Mouse (Mus musculus): ENCODE data around the gene Stpg1.

The Stpg1 gene

GRCm38 (mm10) chr4:135513865-135514264, 19.3 kb downstream of the Stpg1 start:
- no peak for DNase-seq (ENCODE audit: low spot score)

DNA sequence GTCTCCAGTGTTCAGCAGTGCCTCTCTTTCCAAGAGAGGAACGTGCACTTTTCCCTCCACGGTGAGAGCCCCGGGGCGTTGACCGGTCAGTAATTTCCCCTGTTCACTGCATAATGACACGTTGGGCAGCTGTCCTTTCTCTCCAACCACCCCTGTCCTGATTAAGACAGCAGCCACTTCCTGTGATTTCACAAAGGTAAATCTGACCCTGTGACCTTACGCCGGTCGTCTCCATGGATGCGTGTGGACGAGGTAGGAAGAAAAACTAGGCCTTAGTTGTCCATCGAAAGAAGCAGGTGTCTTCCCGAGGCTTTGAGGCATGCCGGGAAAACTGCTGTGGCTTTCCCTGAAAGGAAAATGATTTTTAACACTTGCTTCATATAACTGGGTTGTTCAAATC, 20.3 kb downstream of the Stpg1 start:
- no peak for DNase-seq (ENCODE audit: low spot score)

GRCm38 (mm10) chr4:135516351-135517316, 22.0 kb downstream of the Stpg1 start:
- peak; percentile 77 for DNase-seq (ENCODE audit: low spot score)

- DNase-seq (ENCODE audit: low spot score): no peak
Observed at GRCm38 (mm10) chr4:135518135-135518534, 23.5 kb downstream of the Stpg1 start.

- no peak for DNase-seq (ENCODE audit: low spot score)
Observed at GRCm38 (mm10) chr4:135520421-135520820, 25.8 kb downstream of the Stpg1 start.

DNA sequence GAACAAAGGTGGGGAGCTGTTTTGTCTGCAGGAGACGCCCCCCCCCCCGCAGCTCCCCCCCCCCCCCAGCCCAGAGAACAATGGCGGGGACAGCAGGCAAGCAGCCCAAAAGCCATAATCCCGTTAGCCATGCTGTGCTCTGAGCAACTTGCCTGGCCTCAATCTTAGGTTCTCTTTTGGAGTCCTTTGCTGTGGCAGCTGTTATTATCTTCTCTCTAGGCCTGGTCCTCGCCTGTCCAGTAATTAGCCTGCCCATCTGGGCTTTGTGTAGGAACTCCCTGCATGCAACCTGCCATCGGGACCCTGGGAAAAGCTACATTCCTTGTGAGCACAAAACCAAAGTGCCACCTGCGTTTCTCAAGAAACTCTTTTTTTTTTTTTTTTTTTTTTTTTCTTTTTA, 29.3 kb downstream of the Stpg1 start:
- DNase-seq (ENCODE audit: low spot score): peak; percentile 64

DNA sequence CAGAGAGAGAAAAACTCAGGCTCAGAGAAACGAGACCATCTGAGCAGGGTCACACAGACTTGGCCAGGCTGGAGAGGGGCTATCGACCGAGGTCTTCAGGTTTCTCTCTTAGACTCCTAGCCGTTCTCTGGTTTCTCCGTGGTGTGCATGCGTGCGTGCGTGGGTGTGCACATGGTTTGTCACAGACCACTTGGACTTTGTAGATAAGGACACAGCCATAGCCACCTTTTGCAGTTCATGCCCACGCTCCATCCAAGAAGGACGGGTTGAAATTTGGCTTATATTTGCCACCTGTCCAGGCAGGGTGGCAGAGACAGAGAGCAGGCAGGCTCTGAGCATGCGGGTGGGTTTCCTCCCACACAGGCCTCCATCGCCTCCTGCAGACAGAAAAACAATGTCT, 30.5 kb downstream of the Stpg1 start:
- no peak for DNase-seq (ENCODE audit: low spot score)

GRCm38 (mm10) chr4:135526039-135526710, 31.6 kb downstream of the Stpg1 start:
- DNase-seq (ENCODE audit: low spot score): no peak

DNA sequence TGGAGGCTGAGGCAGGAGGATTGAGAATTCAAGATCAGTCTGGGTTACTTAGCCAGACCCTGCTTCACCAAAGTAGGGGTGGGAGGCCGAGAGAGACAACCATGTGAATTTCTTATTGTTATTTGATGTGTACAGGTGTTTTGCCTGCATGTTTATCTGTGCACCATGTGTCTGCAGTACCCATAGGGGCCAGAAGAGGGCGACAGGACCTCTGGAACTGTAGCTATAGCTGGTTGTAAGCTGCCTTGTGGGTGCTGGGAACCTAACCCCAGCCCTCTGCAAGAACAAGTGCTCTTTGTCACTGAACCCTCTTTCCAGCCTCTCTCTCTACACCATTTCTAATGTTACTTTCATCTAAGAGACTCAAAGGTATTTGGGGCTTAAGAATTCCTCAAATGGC, 35.7 kb downstream of the Stpg1 start:
- no peak for DNase-seq (ENCODE audit: low spot score)

DNA sequence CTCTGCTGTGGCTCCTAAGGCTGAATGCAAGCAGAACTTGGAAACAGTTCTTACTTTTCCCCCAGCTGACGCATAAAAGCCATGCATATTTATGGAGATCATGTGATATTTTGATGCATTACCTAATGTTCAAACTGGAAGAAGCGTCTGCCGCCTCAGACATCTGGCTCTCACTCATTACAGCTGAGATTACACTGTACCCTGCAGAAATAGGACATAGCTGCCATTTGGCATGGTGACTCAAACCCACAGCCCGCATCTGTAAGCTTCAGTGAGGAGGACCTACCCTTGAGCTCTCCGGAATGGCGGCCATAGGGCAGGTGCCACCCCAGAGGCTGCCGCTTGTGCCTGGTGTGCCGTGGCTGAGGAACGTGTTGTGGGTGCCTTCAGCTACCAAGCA, 36.6 kb downstream of the Stpg1 start:
- no peak for DNase-seq (ENCODE audit: low spot score)

DNA sequence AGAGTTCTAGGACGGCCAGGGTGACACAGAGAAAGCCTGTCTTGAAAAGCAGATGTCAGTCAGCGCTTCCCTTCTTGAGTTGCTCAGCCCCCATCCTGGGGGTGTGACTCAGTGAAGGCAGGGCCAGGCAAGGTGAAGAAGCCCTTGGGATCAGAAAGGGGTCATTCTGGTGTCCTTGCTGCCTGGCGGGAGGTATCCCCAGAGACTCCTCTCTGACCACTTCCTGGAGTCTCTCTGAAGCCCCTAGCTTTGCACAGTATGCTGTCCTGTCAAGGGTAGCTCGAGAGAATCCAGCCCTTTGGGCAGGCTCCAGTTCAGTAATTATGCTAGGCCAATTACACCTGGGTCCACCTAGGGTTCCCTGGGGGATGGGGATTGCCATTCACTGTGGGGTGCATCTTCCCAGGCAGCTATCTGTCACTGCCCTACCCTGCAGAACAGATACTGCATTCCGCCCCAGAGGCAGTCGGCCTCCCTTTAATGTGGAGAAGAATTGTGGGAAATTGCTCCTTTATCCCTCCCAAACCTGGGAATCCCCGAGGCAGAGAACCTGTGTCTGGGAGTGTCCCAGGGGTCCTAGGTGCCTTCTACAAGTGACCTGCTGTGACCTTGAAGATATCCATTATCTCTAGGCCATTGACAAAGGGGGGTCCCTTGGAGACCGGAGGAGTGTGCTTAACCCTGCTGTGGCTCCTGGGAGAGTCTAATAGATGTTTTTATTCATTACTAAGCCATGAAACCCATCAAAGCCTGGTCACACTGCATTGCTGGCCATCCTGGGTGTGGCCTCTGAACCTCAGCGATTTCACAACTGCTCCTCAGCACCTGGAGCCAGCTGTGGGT, 37.4 kb downstream of the Stpg1 start:
- no peak for DNase-seq (ENCODE audit: low spot score)

DNA sequence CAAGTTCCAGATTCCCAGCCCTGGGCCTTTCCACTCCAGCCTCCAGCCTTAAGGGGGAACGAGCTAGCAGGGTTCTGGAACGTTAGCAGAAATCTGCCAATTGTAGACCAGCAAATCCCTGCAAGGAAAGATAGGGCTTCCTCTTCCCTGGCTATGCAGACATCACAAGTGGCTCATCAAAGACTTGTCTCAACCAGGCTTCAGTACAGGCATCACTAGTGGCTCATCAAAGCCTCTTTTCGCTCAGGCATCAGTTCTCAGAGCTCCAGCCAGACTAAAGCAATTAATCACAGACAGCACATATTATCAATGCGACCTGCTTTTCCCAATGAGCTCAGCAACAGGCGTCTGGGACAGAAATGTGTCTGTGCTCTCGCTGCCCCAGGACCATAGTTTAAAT, 38.4 kb downstream of the Stpg1 start:
- no peak for DNase-seq (ENCODE audit: low spot score)

DNA sequence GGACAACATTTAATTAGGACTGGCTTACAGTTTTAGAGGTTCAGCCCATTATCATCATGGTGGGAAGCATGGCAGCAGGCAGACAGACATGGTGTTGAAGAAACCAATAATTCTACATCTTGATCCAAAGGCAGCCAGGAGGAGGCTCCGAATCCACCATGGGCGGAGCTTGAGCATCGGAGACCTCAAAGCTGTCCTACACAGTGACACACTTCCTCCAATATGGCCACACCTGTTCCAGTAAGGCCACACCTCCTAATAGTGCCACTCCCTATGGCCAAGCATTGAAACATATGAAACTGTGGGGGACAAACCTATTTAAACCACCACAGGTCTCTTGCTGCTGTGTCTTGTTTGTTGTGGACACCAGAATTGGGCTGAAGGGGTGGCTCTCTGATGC, 40.4 kb downstream of the Stpg1 start:
- no peak for DNase-seq (ENCODE audit: low spot score)

GRCm38 (mm10) chr4:135539056-135539455, 44.5 kb downstream of the Stpg1 start:
- DNase-seq (ENCODE audit: low spot score): no peak

GRCm38 (mm10) chr4:135540057-135540456, 45.5 kb downstream of the Stpg1 start:
- DNase-seq (ENCODE audit: low spot score): no peak

GRCm38 (mm10) chr4:135544284-135544683, 49.7 kb downstream of the Stpg1 start:
- DNase-seq (ENCODE audit: low spot score): no peak

DNA sequence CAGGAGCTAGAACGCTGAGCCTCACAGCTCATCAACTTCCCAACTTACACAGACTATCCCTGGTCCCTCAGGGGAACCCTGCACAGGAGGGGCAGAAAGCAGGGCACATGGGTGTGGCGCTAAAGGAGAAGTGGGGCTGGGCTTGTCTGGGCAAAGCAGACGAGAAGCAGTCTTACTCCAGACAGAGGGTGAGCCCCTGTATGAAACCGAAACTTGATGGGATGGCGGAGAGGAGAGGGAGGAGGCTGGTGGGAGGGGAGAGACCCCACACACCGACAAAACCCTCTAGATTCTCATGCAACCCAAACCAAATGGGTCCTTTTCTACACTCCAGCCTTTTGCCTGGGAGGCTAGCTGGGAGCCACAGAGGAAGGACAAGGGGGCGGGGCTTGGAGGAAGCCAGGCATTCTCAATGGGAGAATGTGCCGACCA, 50.5 kb downstream of the Stpg1 start:
- peak; percentile 42 for DNase-seq (ENCODE audit: low spot score)

DNA sequence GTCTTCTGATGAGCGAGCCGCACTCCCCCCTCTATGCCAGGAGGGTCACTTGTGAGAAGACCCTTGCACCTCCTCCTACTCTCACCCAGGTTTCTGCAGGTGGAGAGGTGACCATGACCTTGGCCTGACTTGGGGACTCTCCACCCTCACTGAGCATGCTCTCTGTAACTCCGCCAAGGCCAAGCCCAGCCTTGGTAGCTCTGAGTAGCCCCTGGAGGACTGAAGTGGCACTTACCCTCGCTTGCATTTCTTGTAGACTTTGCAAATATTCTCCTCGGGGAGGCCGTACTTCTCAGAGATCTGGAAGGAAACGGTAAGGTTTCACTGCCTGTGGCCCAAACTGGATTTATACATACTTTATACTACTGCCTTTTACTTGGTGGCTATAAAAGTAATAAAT, 51.4 kb downstream of the Stpg1 start:
- DNase-seq (ENCODE audit: low spot score): no peak

DNA sequence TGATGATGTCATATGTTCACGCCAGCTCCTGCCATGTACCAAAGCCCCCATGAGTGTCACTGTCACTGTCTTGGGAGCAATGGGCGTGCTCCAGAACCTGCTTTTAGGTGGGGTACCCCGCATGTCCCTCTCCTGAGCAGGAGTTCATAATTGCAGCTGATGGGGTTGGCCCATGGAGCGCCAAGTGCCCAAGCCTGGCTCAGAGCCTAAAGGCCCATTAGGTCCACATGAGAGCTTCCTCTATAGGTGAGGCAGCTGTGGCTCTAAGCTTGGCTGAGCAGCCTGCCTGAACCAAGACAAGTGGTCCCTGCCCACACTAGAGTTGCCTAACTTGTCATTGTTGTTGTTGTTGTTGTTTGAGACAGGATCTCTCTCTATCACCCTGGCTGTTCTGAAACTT, 52.2 kb downstream of the Stpg1 start:
- DNase-seq (ENCODE audit: low spot score): no peak

GRCm38 (mm10) chr4:135547551-135547950, 53.0 kb downstream of the Stpg1 start:
- DNase-seq (ENCODE audit: low spot score): no peak

DNA sequence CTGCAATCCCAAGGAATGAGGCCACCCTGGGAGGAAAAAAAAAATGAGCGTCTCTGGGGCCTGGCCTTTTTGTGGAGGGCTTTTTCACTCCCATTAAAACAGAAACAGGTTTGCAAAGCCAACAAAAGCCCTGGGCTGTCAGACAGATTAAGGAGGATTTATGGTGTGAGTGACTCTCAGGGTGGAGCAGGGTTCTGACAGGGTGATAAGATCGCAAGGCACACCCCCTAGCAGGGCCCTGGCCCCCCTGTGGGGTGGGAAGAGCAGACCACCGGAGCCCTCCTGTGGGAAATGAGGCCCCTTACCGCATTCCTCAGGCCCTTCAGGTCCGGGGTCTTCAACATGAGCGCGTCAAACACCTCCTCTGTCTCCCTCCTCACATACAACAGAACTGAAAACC, 53.5 kb downstream of the Stpg1 start:
- peak; percentile 58 for DNase-seq (ENCODE audit: low spot score)

- DNase-seq (ENCODE audit: low spot score): no peak
Observed at GRCm38 (mm10) chr4:135548521-135549077, 54.0 kb downstream of the Stpg1 start.
